Mouse (Mus musculus): ENCODE measurements around the gene Mfap1a.

DNA sequence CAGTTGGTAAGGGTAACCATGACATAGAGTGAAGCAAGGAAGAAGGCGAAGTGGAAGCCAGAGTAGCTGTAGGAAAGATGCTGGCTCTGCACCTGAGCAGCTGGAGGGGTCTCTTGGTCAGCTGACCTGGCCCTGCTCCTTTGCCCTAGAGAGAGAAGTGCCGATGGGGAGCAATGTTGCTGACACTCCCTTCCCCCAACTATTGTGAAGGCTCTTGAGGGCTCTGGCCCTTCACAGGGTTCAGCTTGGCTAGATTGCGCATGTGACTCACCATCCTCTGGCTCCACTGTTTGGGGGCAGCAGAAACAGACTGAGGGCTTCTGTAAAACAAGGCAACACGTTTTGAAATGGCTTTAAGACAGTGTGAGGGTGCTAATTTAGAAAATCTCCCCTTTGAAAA is 54.1 kb downstream of the Mfap1a start:
- TF ChIP-seq CTCF (IDR thresholded peaks at IDR 0.05; ENCODE audit: borderline replicate concordance, control insufficient read depth, extremely low read depth, insufficient read depth, low read length, poor library complexity) (no peak), POLR2A (IDR thresholded peaks at IDR 0.05; ENCODE audit: control insufficient read depth, extremely low read depth, insufficient read depth, low read length, poor library complexity) (no peak)

Data from thymus, adult 2 months (tissue).